ENCODE assay signal across 15 mouse cellular contexts in the genomic region with DNA sequence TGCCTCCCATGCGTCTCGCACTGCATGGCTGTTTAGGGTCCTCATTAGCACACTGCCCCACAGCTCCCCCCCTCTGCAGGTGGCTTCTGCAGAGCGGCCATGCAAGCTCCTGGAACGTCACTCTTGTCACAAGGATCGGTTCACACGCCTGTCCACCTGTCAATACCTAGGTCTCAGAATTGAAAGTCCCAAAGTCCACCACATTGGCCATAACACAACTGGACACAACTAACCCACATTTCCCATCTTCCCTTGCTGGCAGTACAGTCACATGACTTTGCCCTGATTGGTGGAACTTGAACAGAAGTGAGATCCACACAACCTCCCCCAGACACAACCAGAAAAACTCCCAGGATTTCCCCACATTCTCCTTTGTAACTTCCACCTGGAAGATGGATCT.
"Had no signal": no experiment of that assay in that cellular context is flagged by ENCODE, and none has a peak within 500 bp of the region (broad histone marks: within the 10 kb centered on the region; RNA-seq: fewer than 3 reads in every experiment).

No protein-coding gene starts in this region.

- H3K4me2 ChIP-seq: neural tube, embryonic 15.5 days; stomach, embryonic 15.5 days had no signal

- H3K9ac ChIP-seq: neural tube, embryonic 15.5 days; stomach, embryonic 15.5 days had no signal

- H3K4me3 ChIP-seq: neural tube, embryonic 15.5 days; stomach, embryonic 15.5 days had no signal

- H3K9me3 ChIP-seq: neural tube, embryonic 15.5 days; stomach, embryonic 15.5 days had no signal

- H3K27me3 ChIP-seq: neural tube, embryonic 15.5 days; stomach, embryonic 15.5 days had no signal

- DNase-seq: retina, postnatal 1 day; right cerebral cortex, adult 18-20 months; right cerebral cortex, postnatal 14 days; right cerebral cortex, postnatal 25 days; right cerebral cortex, postnatal 4 days; spleen, adult 18-20 months; thymus, adult 18-20 months; thymus, adult 2 months; thymus, postnatal 14 days; thymus, postnatal 25 days; thymus, postnatal 36 days; thymus, postnatal 4 days had no signal

- H3K36me3 ChIP-seq: neural tube, embryonic 15.5 days had no signal

- H3K27ac ChIP-seq: neural tube, embryonic 15.5 days; stomach, embryonic 15.5 days; stomach, postnatal 0 days had no signal
